Mouse (Mus musculus): ENCODE measurements around the gene Cacfd1. TPM values are rescaled to one million over a fixed set of nuclear protein-coding genes. Genes with fewer than 3 reads are reported as not detected.

The Cacfd1 gene
- polyA plus RNA-seq, 1 experiment from 2014 or later, result 56.5 TPM

Other genes with a start within 250 kb of the Cacfd1 start
- not detected in 2 replicates for gene Abo, start 144.9 kb upstream of the Cacfd1 start, polyA plus RNA-seq (2014; fragmentation: Nextera tagmentation; extraction: Ambion mirVana)
- 14.6 and 19.0 TPM in 2 replicates for gene Surf6, start 107.0 kb upstream of the Cacfd1 start, polyA plus RNA-seq (2014; fragmentation: Nextera tagmentation; extraction: Ambion mirVana)
- 27.0 and 35.2 TPM in 2 replicates for gene Med22, start 99.2 kb upstream of the Cacfd1 start, polyA plus RNA-seq (2014; fragmentation: Nextera tagmentation; extraction: Ambion mirVana)
- 790 and 884 TPM in 2 replicates for gene Rpl7a, start 99.2 kb upstream of the Cacfd1 start, polyA plus RNA-seq (2014; fragmentation: Nextera tagmentation; extraction: Ambion mirVana)
- gene Surf2, start 93.6 kb upstream of the Cacfd1 start, polyA plus RNA-seq (2014; fragmentation: Nextera tagmentation; extraction: Ambion mirVana), result 40.1 and 46.5 TPM in 2 replicates
- 48.1 and 51.1 TPM in 2 replicates for gene Surf1, start 93.4 kb upstream of the Cacfd1 start, polyA plus RNA-seq (2014; fragmentation: Nextera tagmentation; extraction: Ambion mirVana)
- gene Surf4, start 76.0 kb upstream of the Cacfd1 start, polyA plus RNA-seq (2014; fragmentation: Nextera tagmentation; extraction: Ambion mirVana), result 124 and 187 TPM in 2 replicates
- 0.09 TPM in 1 of 2 replicates, not detected in the other for gene Stkld1, start 75.9 kb upstream of the Cacfd1 start, polyA plus RNA-seq (2014; fragmentation: Nextera tagmentation; extraction: Ambion mirVana)
- 37.5 and 49.7 TPM in 2 replicates for gene Rexo4, start 45.5 kb upstream of the Cacfd1 start, polyA plus RNA-seq (2014; fragmentation: Nextera tagmentation; extraction: Ambion mirVana)
- gene Adamts13, start 36.5 kb upstream of the Cacfd1 start, polyA plus RNA-seq (2014; fragmentation: Nextera tagmentation; extraction: Ambion mirVana), result 0.05 and 0.06 TPM in 2 replicates
- gene Slc2a6, start 18.1 kb downstream of the Cacfd1 start, polyA plus RNA-seq (2014; fragmentation: Nextera tagmentation; extraction: Ambion mirVana), result 0.37 and 0.64 TPM in 2 replicates
- 0.54 TPM in 1 of 2 replicates, not detected in the other for gene Mymk, start 62.3 kb downstream of the Cacfd1 start, polyA plus RNA-seq (2014; fragmentation: Nextera tagmentation; extraction: Ambion mirVana)
- gene Adamtsl2, start 69.5 kb downstream of the Cacfd1 start, polyA plus RNA-seq (2014; fragmentation: Nextera tagmentation; extraction: Ambion mirVana), result 0.51 and 0.65 TPM in 2 replicates
- gene Fam163b, start 132.6 kb downstream of the Cacfd1 start, polyA plus RNA-seq (2014; fragmentation: Nextera tagmentation; extraction: Ambion mirVana), result not detected in 2 replicates
- not detected in 2 replicates for gene Dbh, start 155.3 kb downstream of the Cacfd1 start, polyA plus RNA-seq (2014; fragmentation: Nextera tagmentation; extraction: Ambion mirVana)
- gene Sardh, start 238.4 kb downstream of the Cacfd1 start, polyA plus RNA-seq (2014; fragmentation: Nextera tagmentation; extraction: Ambion mirVana), result 17.6 and 29.9 TPM in 2 replicates

Measured in kidney, embryonic 14.5 days (tissue).